Mouse (Mus musculus) lung, postnatal 0 days (tissue): ENCODE measurements at regions not wholly inside any gene's neighbourhood (a gene's known extent, or its start where the extent isn't known, plus 50 kb on each side); places are given as distances from the start of the nearest gene placed in this dataset.

Source experiments
- ATAC-seq: fragments of 200-750 bp; cut with Nextera tagmentation; 2 replicates; pipeline ENCODE4 v1.8.0; 2017; ENCODE audit warnings: moderate library complexity
- DNase-seq: peaks from one replicate; pipeline ENCODE4 v3.0.0-alpha.2; 2016; ENCODE audit warnings: low spot score
- H3K27ac ChIP-seq: fragments of 300-500 bp; sonication (generic); 2 replicates; pipeline ENCODE4 v1.5.1; 2014; ENCODE audit warnings: antibody characterized with exemption, mild to moderate bottlenecking, low read length, mixed read lengths
- H3K27me3 ChIP-seq: fragments of 300-500 bp; sonication (generic); replicated peaks from 2 replicates; pipeline ENCODE4 v1.6.1; 2014; ENCODE audit warnings: low read length, mixed read lengths; ENCODE audit not compliant: insufficient read depth
- H3K36me3 ChIP-seq: fragments of 300-500 bp; sonication (generic); 2 replicates; pipeline ENCODE4 v1.6.1; 2014; ENCODE audit warnings: low read length, mixed read lengths; ENCODE audit not compliant: insufficient read depth
- H3K4me1 ChIP-seq: fragments of 300-500 bp; sonication (generic); 2 replicates; pipeline ENCODE4 v1.6.1; 2014; ENCODE audit warnings: antibody characterized with exemption, low read depth, low read length, mixed read lengths; ENCODE audit not compliant: insufficient read depth
- H3K4me2 ChIP-seq: fragments of 300-500 bp; sonication (generic); replicated peaks from 2 replicates; pipeline ENCODE4 v1.6.1; 2014; ENCODE audit warnings: low read depth, mild to moderate bottlenecking, low read length, moderate library complexity, mixed read lengths
- H3K4me3 ChIP-seq: fragments of 300-500 bp; sonication (generic); 2 replicates; pipeline ENCODE4 v1.5.1; 2014; ENCODE audit warnings: low read depth, low read length
- H3K9ac ChIP-seq: fragments of 300-500 bp; sonication (generic); replicated peaks from 2 replicates; pipeline ENCODE4 v1.6.1; 2014; ENCODE audit warnings: low read depth, mild to moderate bottlenecking
- H3K9me3 ChIP-seq: fragments of 300-500 bp; sonication (generic); 2 replicates; pipeline ENCODE4 v1.6.1; 2016; ENCODE audit warnings: low read length, mixed read lengths
- CTCF ChIP-seq: IDR thresholded peaks from 2 replicates; pipeline ENCODE4 v1.5.1; 2016; ENCODE audit warnings: antibody characterized with exemption, mild to moderate bottlenecking
- EP300 ChIP-seq: IDR thresholded peaks from 2 replicates; pipeline ENCODE4 v1.6.1; 2016; ENCODE audit warnings: antibody characterized with exemption, mild to moderate bottlenecking, control low read depth
- WGBS: fragments of 180-500 bp; shearing (Covaris S2); extraction: QIAGEN DNeasy Blood & Tissue Kit; methylation state at CpG from one replicate; pipeline ENCODE4 v1.1.7; 2014; 5-methylcytosine and 5-hydroxymethylcytosine counted together

- Histone ChIP-seq H3K27ac (no peak overlapping the region), H3K4me3 (no peak overlapping the region), H3K9ac (no peak overlapping the region), H3K36me3 (no peaks in the 10 kb centered on the region), H3K9me3 (no peaks in the 10 kb centered on the region), H3K27me3 (no peaks in the 10 kb centered on the region), H3K4me2 (no peak overlapping the region), H3K4me1 (no peaks in the 10 kb centered on the region)
- DNase-seq (peak; percentile 40), ATAC-seq (no peak)
- no peak for TF ChIP-seq CTCF
- no peak for TF ChIP-seq EP300
- WGBS: 53% methylated on average over 8 of the region's 8 CpGs
Observed at GRCm38 (mm10) chr4:53386309-53386708, 53.9 kb upstream of the Slc44a1 start.

GRCm38 (mm10) chr4:53384761-53385160 lies 55.5 kb upstream of the Slc44a1 start:
- no peak overlapping the region; the same call in 1 of the 2 replicates for H3K4me3 ChIP-seq
- peak; percentile 79 for DNase-seq
- peak; percentile 75 for ATAC-seq
- H3K27me3 ChIP-seq: no peaks in the 10 kb centered on the region
- H3K4me1 ChIP-seq: no peaks in the 10 kb centered on the region
- H3K4me2 ChIP-seq: peak overlapping the region; percentile 37
- H3K9ac ChIP-seq: no peak overlapping the region
- TF ChIP-seq EP300: peak; percentile 40; the same call in 1 of the 2 replicates
- peak; percentile 89 for TF ChIP-seq CTCF
- H3K9me3 ChIP-seq: no peaks in the 10 kb centered on the region
- WGBS: 3% methylated on average over 6 of the region's 6 CpGs
- no peaks in the 10 kb centered on the region for H3K36me3 ChIP-seq
- no peak overlapping the region for H3K27ac ChIP-seq

- DNase-seq: no peak
- H3K27ac ChIP-seq: no peak overlapping the region
- no peak for ATAC-seq
- no peak overlapping the region for H3K9ac ChIP-seq
- no peaks in the 10 kb centered on the region for H3K4me1 ChIP-seq
- H3K4me2 ChIP-seq: no peak overlapping the region
- no peaks in the 10 kb centered on the region for H3K9me3 ChIP-seq
- H3K36me3 ChIP-seq: no peaks in the 10 kb centered on the region
- WGBS: 72% methylated on average over 6 of the region's 6 CpGs
- H3K4me3 ChIP-seq: no peak overlapping the region
- TF ChIP-seq CTCF (no peak), EP300 (no peak)
- H3K27me3 ChIP-seq: no peaks in the 10 kb centered on the region
Observed at GRCm38 (mm10) chr4:53384104-53384503, 56.1 kb upstream of the Slc44a1 start.

GRCm38 (mm10) chr4:53382012-53382411 lies 58.2 kb upstream of the Slc44a1 start:
- ATAC-seq (no peak), DNase-seq (no peak)
- Histone ChIP-seq H3K36me3 (no peaks in the 10 kb centered on the region), H3K27ac (no peak overlapping the region), H3K4me1 (no peaks in the 10 kb centered on the region), H3K4me2 (no peak overlapping the region), H3K27me3 (no peaks in the 10 kb centered on the region), H3K9me3 (no peaks in the 10 kb centered on the region), H3K4me3 (no peak overlapping the region), H3K9ac (no peak overlapping the region)
- no peak for TF ChIP-seq CTCF
- no peak for TF ChIP-seq EP300
- 61% methylated on average over 4 of the region's 4 CpGs for WGBS

GRCm38 (mm10) chr4:53379855-53380254 lies 60.4 kb upstream of the Slc44a1 start:
- ATAC-seq (no peak), DNase-seq (no peak)
- Histone ChIP-seq H3K9me3 (no peaks in the 10 kb centered on the region), H3K4me3 (no peak overlapping the region), H3K36me3 (no peaks in the 10 kb centered on the region), H3K27ac (no peak overlapping the region), H3K4me1 (no peaks in the 10 kb centered on the region), H3K4me2 (no peak overlapping the region), H3K9ac (no peak overlapping the region), H3K27me3 (no peaks in the 10 kb centered on the region)
- TF ChIP-seq CTCF: no peak
- no peak for TF ChIP-seq EP300
- 94% methylated on average over 1 of the region's 1 CpGs for WGBS

GRCm38 (mm10) chr4:53376995-53377394 lies 63.2 kb upstream of the Slc44a1 start:
- Histone ChIP-seq H3K4me3 (no peak overlapping the region), H3K4me2 (no peak overlapping the region), H3K9ac (no peak overlapping the region), H3K36me3 (no peaks in the 10 kb centered on the region), H3K27ac (no peak overlapping the region), H3K9me3 (no peaks in the 10 kb centered on the region), H3K27me3 (no peaks in the 10 kb centered on the region), H3K4me1 (no peaks in the 10 kb centered on the region)
- TF ChIP-seq CTCF: no peak
- TF ChIP-seq EP300: no peak
- DNase-seq (peak; percentile 70), ATAC-seq (peak; percentile 57)
- WGBS: 71% methylated on average over 4 of the region's 4 CpGs

GRCm38 (mm10) chr4:53356374-53356773 lies 83.8 kb upstream of the Slc44a1 start:
- WGBS: 81% methylated on average over 2 of the region's 2 CpGs
- DNase-seq: peak; percentile 23
- H3K9ac ChIP-seq: no peak overlapping the region
- H3K27ac ChIP-seq: no peak overlapping the region
- no peaks in the 10 kb centered on the region for H3K27me3 ChIP-seq
- no peaks in the 10 kb centered on the region for H3K9me3 ChIP-seq
- H3K36me3 ChIP-seq: no peaks in the 10 kb centered on the region
- ATAC-seq: no peak
- TF ChIP-seq CTCF (peak; percentile 52), EP300 (no peak)
- no peak overlapping the region for H3K4me2 ChIP-seq
- H3K4me1 ChIP-seq: peaks cover 3% of the 10 kb centered on the region; the same call in 1 of the 2 replicates
- no peak overlapping the region for H3K4me3 ChIP-seq
